Mouse (Mus musculus) spleen, adult 2 months (tissue): ENCODE measurements around the gene Sh3bgrl3.

Experiments
- CTCF ChIP-seq: fragments of 200-500 bp; IDR thresholded peaks from 2 replicates; pipeline ENCODE4 v1.5.1; 2011; ENCODE audit warnings: mild to moderate bottlenecking, inconsistent platforms; ENCODE audit not compliant: insufficient read depth, insufficient read length, insufficient replicate concordance; ENCODE audit errors: extremely low read depth
- POLR2A ChIP-seq: fragments of 200-500 bp; IDR thresholded peaks from 2 replicates; pipeline ENCODE4 v1.6.1; 2011; ENCODE audit warnings: low read depth, low read length, inconsistent platforms

- no peak for TF ChIP-seq POLR2A
- TF ChIP-seq CTCF, result no peak
These were observed 32.5 kb downstream of the Sh3bgrl3 start for GRCm38 (mm10) chr4:134096120-134096519.
